Mouse (Mus musculus): ENCODE data around the gene Disp2. TPM values are rescaled to one million over a fixed set of nuclear protein-coding genes. Genes with fewer than 3 reads are reported as not detected.

Disp2 gene
- polyA plus RNA-seq, 1 experiment: 0.36 TPM

DNA sequence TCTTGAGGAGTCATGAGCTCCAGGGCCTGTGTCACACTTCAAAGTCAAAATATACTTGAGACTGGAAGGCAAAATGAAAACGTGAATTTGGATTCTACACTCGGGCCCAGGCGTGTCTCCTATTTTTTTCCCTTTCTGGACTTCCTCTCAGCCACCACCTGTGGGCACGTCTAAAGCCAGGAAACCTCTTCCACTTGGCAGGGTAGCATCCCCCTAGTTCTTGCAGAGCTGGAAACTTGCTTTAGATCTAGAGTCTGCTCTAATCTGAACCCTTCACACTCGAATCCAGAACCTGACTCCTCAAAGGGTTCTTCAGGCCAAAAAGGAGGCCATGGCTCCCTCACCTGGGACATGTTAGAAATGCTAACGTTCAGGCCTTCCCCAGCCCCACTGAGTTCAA, 24.1 kb upstream of the Disp2 start:
- peaks cover 7% of the 10 kb centered on the region for H3K4me1 ChIP-seq (replicated peaks; ENCODE audit: control insufficient read depth, insufficient read depth, low read length)

DNA sequence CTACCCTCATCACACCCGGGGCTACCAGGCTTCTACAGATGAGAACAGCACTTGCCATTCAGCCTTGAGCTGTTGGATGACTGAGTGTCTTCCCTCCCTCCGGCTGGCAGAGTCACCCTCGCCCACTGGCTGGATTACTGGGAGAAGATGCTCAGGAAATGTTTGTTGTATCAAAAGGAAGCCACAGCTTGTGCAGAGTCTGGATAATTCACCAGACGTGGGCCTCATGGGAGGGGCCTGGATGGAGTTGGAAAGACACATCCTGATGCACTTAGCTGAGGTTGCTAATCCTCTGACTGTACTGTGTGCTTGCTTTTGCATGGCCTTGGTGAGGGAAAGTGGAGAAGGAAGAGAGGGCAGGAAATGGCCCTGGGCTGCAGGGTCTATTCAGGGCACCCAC, 23.4 kb upstream of the Disp2 start:
- no peak overlapping the region for H3K4me3 ChIP-seq (ENCODE audit: control insufficient read depth, insufficient read depth, low read length)
- no peak for DNase-seq
- H3K36me3 ChIP-seq (ENCODE audit: control insufficient read depth, insufficient read depth, low read length): no peaks in the 10 kb centered on the region
- TF ChIP-seq CTCF (IDR thresholded peaks at IDR 0.05; ENCODE audit: borderline replicate concordance, control insufficient read depth, extremely low read depth, insufficient read depth, low read length, poor library complexity) (no peak), POLR2A (IDR thresholded peaks at IDR 0.05; ENCODE audit: control insufficient read depth, extremely low read depth, insufficient read depth, low read length, poor library complexity) (no peak)
- WGBS: 85% methylated on average over 4 of the region's 4 CpGs
- H3K27me3 ChIP-seq (ENCODE audit: control insufficient read depth, insufficient read depth, low read length): no peaks in the 10 kb centered on the region
- 0 out of 2 replicates have a peak, but pooled peaks cover 2% of the 10 kb centered on the region for H3K4me1 ChIP-seq (replicated peaks; ENCODE audit: control insufficient read depth, insufficient read depth, low read length)
- no peak overlapping the region for H3K27ac ChIP-seq (ENCODE audit: control insufficient read depth, insufficient read depth, low read length)

More for the DNA sequence above, 24.1 kb upstream of the Disp2 start:
- no peak for TF ChIP-seq CTCF (IDR thresholded peaks at IDR 0.05; ENCODE audit: borderline replicate concordance, control insufficient read depth, extremely low read depth, insufficient read depth, low read length, poor library complexity)
- TF ChIP-seq POLR2A (IDR thresholded peaks at IDR 0.05; ENCODE audit: control insufficient read depth, extremely low read depth, insufficient read depth, low read length, poor library complexity): no peak
- H3K4me3 ChIP-seq (ENCODE audit: control insufficient read depth, insufficient read depth, low read length): no peak overlapping the region
- WGBS: 84% methylated on average over 6 of the region's 6 CpGs
- H3K27me3 ChIP-seq (ENCODE audit: control insufficient read depth, insufficient read depth, low read length): no peaks in the 10 kb centered on the region
- H3K36me3 ChIP-seq (ENCODE audit: control insufficient read depth, insufficient read depth, low read length): no peaks in the 10 kb centered on the region
- no peak for DNase-seq
- no peak overlapping the region for H3K27ac ChIP-seq (ENCODE audit: control insufficient read depth, insufficient read depth, low read length)

DNA sequence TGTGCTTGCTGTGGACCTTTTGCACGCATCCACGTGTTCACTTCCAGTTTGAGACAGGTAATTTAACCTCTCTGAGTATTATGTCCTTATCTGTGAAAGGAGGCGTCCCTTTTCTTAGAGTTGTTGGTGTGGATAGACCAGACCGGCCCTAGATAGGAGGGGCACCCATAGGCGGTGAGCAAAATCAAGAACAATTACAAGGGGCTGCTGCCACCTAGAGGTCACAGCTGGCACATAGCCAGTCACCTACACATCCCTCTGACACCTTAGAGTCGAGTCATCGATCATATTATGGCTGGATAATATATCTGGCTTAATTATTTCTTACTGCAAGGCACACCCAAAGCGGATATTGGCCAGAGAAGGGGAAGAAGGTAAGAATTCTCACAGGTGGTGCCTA, 19.7 kb upstream of the Disp2 start:
- TF ChIP-seq CTCF (IDR thresholded peaks at IDR 0.05; ENCODE audit: borderline replicate concordance, control insufficient read depth, extremely low read depth, insufficient read depth, low read length, poor library complexity): peak; percentile 46; the same call in 1 of the 2 replicates
- TF ChIP-seq POLR2A (IDR thresholded peaks at IDR 0.05; ENCODE audit: control insufficient read depth, extremely low read depth, insufficient read depth, low read length, poor library complexity): no peak
- no peaks in the 10 kb centered on the region for H3K27me3 ChIP-seq (ENCODE audit: control insufficient read depth, insufficient read depth, low read length)
- WGBS: 10% methylated on average over 8 of the region's 8 CpGs
- DNase-seq: peak; percentile 84
- H3K36me3 ChIP-seq (ENCODE audit: control insufficient read depth, insufficient read depth, low read length): no peaks in the 10 kb centered on the region
- no peak overlapping the region for H3K27ac ChIP-seq (ENCODE audit: control insufficient read depth, insufficient read depth, low read length)
- peaks cover 27% of the 10 kb centered on the region for H3K4me1 ChIP-seq (replicated peaks; ENCODE audit: control insufficient read depth, insufficient read depth, low read length)
- H3K4me3 ChIP-seq (ENCODE audit: control insufficient read depth, insufficient read depth, low read length): no peak overlapping the region

DNA sequence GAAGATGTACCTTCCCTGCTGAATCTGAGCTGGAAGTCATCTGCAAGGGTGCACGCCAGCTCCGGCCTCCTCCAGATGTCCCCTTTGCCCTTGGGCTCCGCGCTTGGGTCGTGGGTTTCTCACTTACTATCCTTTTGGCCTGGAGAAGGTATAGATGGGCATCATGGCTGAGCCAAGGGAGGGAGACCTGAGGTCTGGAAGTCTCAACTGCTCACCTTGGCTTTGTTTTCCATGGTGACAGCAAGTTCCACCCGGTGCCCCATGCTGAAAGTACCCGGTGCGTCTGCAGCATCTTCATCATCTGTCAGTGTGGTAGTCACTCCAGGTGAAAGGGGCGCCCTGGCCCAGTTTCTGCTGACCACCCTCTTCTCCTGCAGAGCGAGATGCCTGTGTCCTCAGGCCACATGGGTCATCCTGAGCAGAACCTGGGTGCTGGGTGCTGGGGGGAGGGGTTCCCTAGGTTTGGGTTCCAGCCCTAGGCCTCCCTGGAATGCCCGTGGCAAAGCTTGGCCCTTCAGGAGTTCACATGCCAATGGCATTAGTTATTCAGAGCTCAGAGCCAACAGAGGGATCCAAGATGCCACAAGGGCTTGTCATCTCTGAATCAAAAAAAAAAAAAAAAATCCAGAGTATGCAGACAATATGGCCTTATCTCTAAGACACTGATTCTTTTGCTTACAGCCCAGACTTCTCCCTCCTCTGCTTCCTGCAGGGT, 19.1 kb upstream of the Disp2 start:
- Histone ChIP-seq H3K36me3 (ENCODE audit: control insufficient read depth, insufficient read depth, low read length) (no peaks in the 10 kb centered on the region), H3K4me1 (replicated peaks; ENCODE audit: control insufficient read depth, insufficient read depth, low read length) (peaks cover 27% of the 10 kb centered on the region), H3K27me3 (ENCODE audit: control insufficient read depth, insufficient read depth, low read length) (no peaks in the 10 kb centered on the region), H3K4me3 (ENCODE audit: control insufficient read depth, insufficient read depth, low read length) (no peak overlapping the region), H3K27ac (ENCODE audit: control insufficient read depth, insufficient read depth, low read length) (no peak overlapping the region)
- no peak for DNase-seq
- TF ChIP-seq POLR2A (IDR thresholded peaks at IDR 0.05; ENCODE audit: control insufficient read depth, extremely low read depth, insufficient read depth, low read length, poor library complexity) (no peak), CTCF (IDR thresholded peaks at IDR 0.05; ENCODE audit: borderline replicate concordance, control insufficient read depth, extremely low read depth, insufficient read depth, low read length, poor library complexity) (no peak)
- 94% methylated on average over 11 of the region's 11 CpGs for WGBS

DNA sequence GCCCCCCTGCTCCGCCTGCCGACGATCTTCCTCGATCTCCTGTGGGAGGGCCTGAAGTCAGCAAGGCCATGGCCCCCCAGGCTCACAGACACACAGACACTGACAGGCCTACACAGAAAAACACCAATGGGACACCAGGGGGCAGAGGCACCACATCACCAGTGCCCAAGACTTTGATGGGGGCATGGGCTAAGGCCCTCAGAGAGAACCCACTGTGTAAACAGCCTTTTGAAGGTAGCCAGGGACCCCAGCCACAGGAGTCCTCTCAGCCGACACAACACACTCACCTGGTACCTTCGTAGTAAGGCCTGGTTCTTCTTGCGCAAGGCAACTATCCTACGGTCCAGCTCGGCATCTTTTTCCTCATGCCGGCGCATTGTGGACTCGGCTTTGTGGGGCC, 18.2 kb upstream of the Disp2 start:
- no peak for DNase-seq
- no peaks in the 10 kb centered on the region for H3K36me3 ChIP-seq (ENCODE audit: control insufficient read depth, insufficient read depth, low read length)
- H3K27me3 ChIP-seq (ENCODE audit: control insufficient read depth, insufficient read depth, low read length): no peaks in the 10 kb centered on the region
- H3K27ac ChIP-seq (ENCODE audit: control insufficient read depth, insufficient read depth, low read length): no peak overlapping the region
- 96% methylated on average over 12 of the region's 12 CpGs for WGBS
- H3K4me3 ChIP-seq (ENCODE audit: control insufficient read depth, insufficient read depth, low read length): no peak overlapping the region
- TF ChIP-seq CTCF (IDR thresholded peaks at IDR 0.05; ENCODE audit: borderline replicate concordance, control insufficient read depth, extremely low read depth, insufficient read depth, low read length, poor library complexity): no peak
- TF ChIP-seq POLR2A (IDR thresholded peaks at IDR 0.05; ENCODE audit: control insufficient read depth, extremely low read depth, insufficient read depth, low read length, poor library complexity): no peak
- peaks cover 31% of the 10 kb centered on the region for H3K4me1 ChIP-seq (replicated peaks; ENCODE audit: control insufficient read depth, insufficient read depth, low read length)

DNA sequence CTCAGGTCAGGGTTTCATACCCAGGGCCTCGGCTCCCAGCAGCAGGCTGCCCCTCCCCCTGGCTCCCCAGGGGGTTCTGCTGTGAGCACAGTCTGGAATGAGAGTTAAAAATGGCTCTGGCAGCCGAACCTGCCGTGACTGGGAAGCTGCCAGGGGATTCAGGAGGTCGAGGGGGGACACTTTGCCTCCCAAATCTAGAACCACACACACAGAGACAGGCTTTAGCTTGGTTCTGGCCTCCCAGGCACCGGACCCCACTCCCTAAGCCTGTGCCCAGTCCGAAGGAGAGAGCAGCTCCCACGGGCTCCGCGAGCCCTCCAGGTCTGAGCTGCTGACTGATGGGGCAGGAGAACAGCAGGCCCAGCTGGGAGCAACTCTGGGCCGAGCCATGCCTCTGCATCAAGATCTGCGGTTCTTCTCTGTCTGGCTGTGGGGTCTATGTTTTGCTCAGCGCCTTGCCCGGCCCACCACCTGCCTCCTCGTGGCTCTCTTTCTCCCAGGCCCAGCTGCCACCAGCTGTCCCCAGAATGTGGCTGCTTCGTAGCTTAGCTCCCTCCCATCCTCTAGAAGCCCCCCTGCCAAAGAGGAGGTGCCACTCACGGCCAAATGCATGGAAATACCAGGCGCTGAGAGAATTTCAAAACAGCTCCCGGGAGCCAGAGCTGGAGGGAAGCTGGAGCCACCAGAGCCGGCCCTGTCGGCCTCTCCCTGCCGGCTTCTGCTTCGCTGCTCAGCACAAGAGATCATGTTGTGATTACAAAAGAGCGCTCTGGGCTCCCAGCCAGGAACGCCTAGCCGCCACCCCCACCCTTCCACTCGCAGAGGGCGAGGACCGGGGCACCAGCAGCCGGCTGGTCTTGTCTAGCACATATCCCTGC, 17.4 kb upstream of the Disp2 start, which contains the start of gene Ccdc9b:
TSS of gene Ccdc9b (minus strand) at position 756 of the 878 bp plus-strand sequence.
- Histone ChIP-seq H3K27me3 (ENCODE audit: control insufficient read depth, insufficient read depth, low read length) (no peaks in the 10 kb centered on the region), H3K27ac (ENCODE audit: control insufficient read depth, insufficient read depth, low read length) (0 out of 2 replicates have a peak within 1 kb of the TSS, but pooled peaks have one; percentile 7), H3K36me3 (ENCODE audit: control insufficient read depth, insufficient read depth, low read length) (no peaks in the 10 kb centered on the region), H3K4me1 (replicated peaks; ENCODE audit: control insufficient read depth, insufficient read depth, low read length) (peaks cover 35% of the 10 kb centered on the region), H3K4me3 (ENCODE audit: control insufficient read depth, insufficient read depth, low read length) (no peak within 1 kb of the TSS)
- no peak for TF ChIP-seq POLR2A (IDR thresholded peaks at IDR 0.05; ENCODE audit: control insufficient read depth, extremely low read depth, insufficient read depth, low read length, poor library complexity)
- peak; percentile 28; the same call in 1 of the 2 replicates for TF ChIP-seq CTCF (IDR thresholded peaks at IDR 0.05; ENCODE audit: borderline replicate concordance, control insufficient read depth, extremely low read depth, insufficient read depth, low read length, poor library complexity)
- peak; percentile 64 for DNase-seq
- 17% methylated on average over 29 of the region's 29 CpGs for WGBS
